Mouse (Mus musculus) embryonic fibroblast, embryonic 13.5 days (primary cell): ENCODE results near the gene Bhmt2. TPM values are rescaled to one million over a fixed set of nuclear protein-coding genes. Genes with fewer than 3 reads are reported as not detected.

Source experiments
- H3K27ac ChIP-seq: 2 replicates; pipeline ENCODE4 v1.5.1; 2012; ENCODE audit warnings: low read length, control low read depth, inconsistent platforms; ENCODE audit not compliant: insufficient read depth
- H3K4me1 ChIP-seq: 2 replicates; pipeline ENCODE4 v1.6.1; 2011; ENCODE audit warnings: low read length; ENCODE audit not compliant: control insufficient read depth, insufficient read depth
- H3K4me3 ChIP-seq: 2 replicates; pipeline ENCODE4 v1.5.1; 2011; ENCODE audit warnings: mild to moderate bottlenecking, control low read depth, low read length; ENCODE audit not compliant: insufficient read depth
- CTCF ChIP-seq: IDR thresholded peaks from 2 replicates; pipeline ENCODE4 v1.5.1; 2011; ENCODE audit warnings: mild to moderate bottlenecking, control low read depth, low read length, moderate library complexity, borderline replicate concordance; ENCODE audit not compliant: insufficient read depth
- POLR2A ChIP-seq: IDR thresholded peaks from 2 replicates; pipeline ENCODE4 v1.6.1; 2011; ENCODE audit warnings: low read depth, mild to moderate bottlenecking, control low read depth, low read length, moderate library complexity
- polyA plus RNA-seq: library from polyadenylated mRNA; stranded (reverse); fragments of >200 nt; gene quantifications from 2 replicates; pipeline ENCODE4 v1.2.4, GENCODE M21; 2011; ENCODE audit warnings: low read depth; ENCODE audit not compliant: missing spikeins, insufficient read length

The Bhmt2 gene
- polyA plus RNA-seq, 1 experiment = not detected

GRCm38 (mm10) chr13:93653382-93653781 is 20.7 kb downstream of the Bhmt2 start:
- TF ChIP-seq CTCF = no peak
- no peak for TF ChIP-seq POLR2A
- Histone ChIP-seq H3K27ac (no peak overlapping the region), H3K4me3 (no peak overlapping the region), H3K4me1 (no peaks in the 10 kb centered on the region)

GRCm38 (mm10) chr13:93648387-93649130 is 25.5 kb downstream of the Bhmt2 start:
- Histone ChIP-seq H3K27ac (no peak overlapping the region), H3K4me3 (no peak overlapping the region), H3K4me1 (no peaks in the 10 kb centered on the region)
- TF ChIP-seq CTCF = no peak
- no peak for TF ChIP-seq POLR2A

- Histone ChIP-seq H3K27ac (no peak overlapping the region), H3K4me1 (no peaks in the 10 kb centered on the region), H3K4me3 (no peak overlapping the region)
- TF ChIP-seq CTCF (no peak), POLR2A (no peak)
Measured at GRCm38 (mm10) chr13:93639636-93640035, 34.5 kb downstream of the Bhmt2 start.

GRCm38 (mm10) chr13:93637282-93638245 is 36.5 kb downstream of the Bhmt2 start, which contains the start of gene Bhmt:
TSS of gene Bhmt (minus strand) at chr13:93637961.
- no peak within 1 kb of the TSS for H3K27ac ChIP-seq
- H3K4me1 ChIP-seq = no peaks in the 10 kb centered on the region
- no peak within 1 kb of the TSS for H3K4me3 ChIP-seq
- TF ChIP-seq CTCF (no peak), POLR2A (no peak)

- TF ChIP-seq CTCF (no peak), POLR2A (no peak)
- H3K4me1 ChIP-seq = no peaks in the 10 kb centered on the region
- no peak overlapping the region for H3K27ac ChIP-seq
- H3K4me3 ChIP-seq = no peak overlapping the region
Measured at GRCm38 (mm10) chr13:93636561-93636960, 37.5 kb downstream of the Bhmt2 start.

- Histone ChIP-seq H3K4me3 (no peak overlapping the region), H3K27ac (no peak overlapping the region), H3K4me1 (no peaks in the 10 kb centered on the region; the same call in 1 of the 2 replicates)
- no peak for TF ChIP-seq CTCF
- no peak for TF ChIP-seq POLR2A
Measured at GRCm38 (mm10) chr13:93632927-93633326, 41.2 kb downstream of the Bhmt2 start.

GRCm38 (mm10) chr13:93630941-93631705 is 43.0 kb downstream of the Bhmt2 start:
- Histone ChIP-seq H3K27ac (no peak overlapping the region), H3K4me1 (no peaks in the 10 kb centered on the region; the same call in 1 of the 2 replicates), H3K4me3 (no peak overlapping the region)
- TF ChIP-seq CTCF (no peak), POLR2A (no peak)

GRCm38 (mm10) chr13:93628861-93629260 is 45.2 kb downstream of the Bhmt2 start:
- Histone ChIP-seq H3K27ac (no peak overlapping the region), H3K4me3 (no peak overlapping the region)
- TF ChIP-seq CTCF (no peak), POLR2A (no peak)

GRCm38 (mm10) chr13:93614361-93614948 is 59.6 kb downstream of the Bhmt2 start:
- H3K27ac ChIP-seq = no peak overlapping the region
- H3K4me3 ChIP-seq = no peak overlapping the region
- H3K4me1 ChIP-seq = no peaks in the 10 kb centered on the region
- TF ChIP-seq POLR2A (no peak), CTCF (no peak)

More at GRCm38 (mm10) chr13:93628861-93629260, 45.2 kb downstream of the Bhmt2 start:
- H3K4me1 ChIP-seq = no peaks in the 10 kb centered on the region; the same call in 1 of the 2 replicates
